Mouse (Mus musculus) T-helper 17 cell (primary cell): Measurements from ENCODE around the gene Zyx.

Source experiments
- in situ Hi-C, 2 experiments: fragments of 300-600 bp; cut with MboI, MseI; formaldehyde crosslinking; loops; 1 replicate in 1 of 2; 2 replicates in 1 of 2; pipeline ENCODE4 v1.15.1; 2025; ENCODE audit warnings: high pct_unique_total_duplicates in 2 of 2

Gene Zyx

DNA sequence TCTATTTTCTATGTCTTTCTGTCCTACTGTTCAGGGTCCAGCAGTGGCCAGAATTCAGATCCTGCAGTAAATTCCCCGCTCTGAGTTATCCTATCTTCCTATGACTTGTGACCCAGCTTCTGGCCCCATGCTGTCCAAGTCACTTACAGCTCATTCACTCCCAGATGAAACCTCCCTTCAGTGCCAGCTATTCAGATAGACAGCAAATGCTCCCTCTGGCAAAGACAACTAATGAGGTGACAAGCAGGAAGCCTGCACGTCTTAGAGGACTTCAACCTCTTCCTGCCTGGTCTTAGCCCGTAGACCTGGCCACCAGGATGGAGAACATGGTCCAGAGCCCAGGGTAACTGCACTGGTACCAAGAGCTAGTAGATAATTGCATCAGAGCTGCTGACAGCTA is 13.5 kb downstream of the Zyx start:
- in situ Hi-C loops = loop anchor here (10.0 to 25.0 kb wide), 2 partner anchors 652 to 1926 kb away; partner anchors contain the start of genes E330009J07Rik (in 1 of the 2) and Wee2 (in 1 of the 2)

DNA sequence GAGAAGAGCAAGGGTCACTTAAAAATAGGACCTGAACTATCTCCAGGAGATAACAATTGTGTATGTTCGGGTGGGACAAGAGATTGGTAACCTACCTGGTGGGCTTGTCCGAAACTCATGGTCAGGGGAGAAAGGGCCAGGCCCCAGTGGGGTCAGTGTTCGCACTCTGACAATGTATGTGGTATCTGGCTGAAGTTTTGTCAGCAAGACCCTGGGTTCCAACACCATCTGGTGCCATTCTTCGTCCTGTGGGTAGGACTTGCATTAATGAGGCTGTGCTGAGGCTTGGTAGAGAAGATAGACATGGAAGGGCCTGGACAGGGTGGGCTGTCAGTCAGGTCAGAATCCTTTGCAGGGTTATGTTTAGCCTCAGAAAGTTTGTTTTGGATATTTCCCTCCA is 14.6 kb downstream of the Zyx start:
- in situ Hi-C loops = loop anchor here (10.0 to 25.0 kb wide), 2 partner anchors 651 to 1927 kb away; partner anchors contain the start of genes E330009J07Rik (in 1 of the 2) and Wee2 (in 1 of the 2)

DNA sequence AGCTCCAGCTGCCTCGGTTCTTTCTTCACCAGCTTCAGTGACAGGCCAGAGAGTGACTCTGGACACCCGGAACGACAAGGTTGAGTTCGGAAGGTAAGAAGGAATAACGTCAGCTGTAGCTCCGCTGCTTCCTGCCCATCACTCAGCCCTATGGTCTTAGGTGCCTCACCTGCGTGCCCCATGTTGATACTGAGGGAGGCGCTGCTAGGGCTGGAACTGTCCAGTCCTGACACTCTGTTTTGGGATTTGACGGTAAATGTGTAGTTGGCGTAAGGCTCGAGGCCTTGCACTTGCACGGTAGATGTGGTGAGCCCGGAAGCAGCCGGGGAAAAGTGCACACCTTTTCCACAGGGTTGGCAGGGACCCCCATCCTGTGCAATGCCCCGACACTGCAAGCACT is 15.2 kb downstream of the Zyx start:
- in situ Hi-C loops = loop anchor here (10.0 to 25.0 kb wide), 2 partner anchors 650 to 1927 kb away; partner anchors contain the start of genes E330009J07Rik (in 1 of the 2) and Wee2 (in 1 of the 2)

DNA sequence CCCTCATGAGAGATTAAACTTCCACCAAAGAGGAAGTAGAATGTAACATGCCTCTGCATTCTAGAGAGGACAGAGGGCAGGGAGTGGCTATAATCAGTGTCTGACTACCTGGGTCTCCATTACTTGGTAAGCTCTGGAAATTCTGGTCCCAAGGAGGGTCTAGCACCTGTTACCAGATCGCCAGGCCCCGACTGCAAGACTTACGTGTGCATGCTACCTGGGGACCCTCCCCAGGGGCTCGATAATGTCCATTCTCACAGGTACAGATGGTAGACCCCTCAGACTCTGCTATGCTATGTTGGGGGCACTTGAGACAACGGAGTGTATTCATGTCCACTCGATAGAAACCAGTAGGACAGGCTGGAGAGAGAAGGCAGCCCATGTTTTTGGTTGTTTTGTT is 15.8 kb downstream of the Zyx start:
- in situ Hi-C loops = loop anchor here (10.0 to 25.0 kb wide), 2 partner anchors 650 to 1928 kb away; partner anchors contain the start of genes E330009J07Rik (in 1 of the 2) and Wee2 (in 1 of the 2)

- in situ Hi-C loops = loop anchor here (10.0 to 25.0 kb wide), 2 partner anchors 645 to 1933 kb away; partner anchors contain the start of genes E330009J07Rik (in 1 of the 2) and Wee2 (in 1 of the 2)
Observed at GRCm38 (mm10) chr6:42369870-42370269, 20.4 kb downstream of the Zyx start.

- in situ Hi-C loops = loop anchor here in 1 of 2 experiments (25.0 kb wide), 1 partner anchor 1933 kb away; the partner anchor contains the start of genes E330009J07Rik and Wee2
Observed at GRCm38 (mm10) chr6:42370630-42371363, 21.4 kb downstream of the Zyx start.

DNA sequence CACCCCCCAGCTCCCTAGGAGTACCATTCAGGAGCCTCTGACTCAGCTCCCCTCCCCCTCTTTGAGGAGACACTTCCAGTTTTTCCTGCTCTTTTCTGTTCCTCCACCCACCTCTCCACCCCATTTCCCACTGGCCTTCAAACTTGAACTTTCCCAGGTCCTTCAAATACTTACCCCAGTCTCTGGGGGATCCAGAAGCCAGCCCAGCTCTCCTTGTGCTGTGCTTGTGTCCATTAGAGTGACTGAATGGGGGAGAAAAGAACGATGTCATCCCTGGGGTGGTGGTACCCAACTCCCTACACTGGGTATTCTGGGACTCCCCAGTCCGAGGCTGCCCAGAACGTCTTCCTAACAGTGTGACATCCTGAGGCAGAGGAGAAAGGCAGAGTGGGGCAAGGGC is 22.6 kb downstream of the Zyx start:
- in situ Hi-C loops = loop anchor here in 1 of 2 experiments (25.0 kb wide), 1 partner anchor 1935 kb away; the partner anchor contains the start of genes E330009J07Rik and Wee2

DNA sequence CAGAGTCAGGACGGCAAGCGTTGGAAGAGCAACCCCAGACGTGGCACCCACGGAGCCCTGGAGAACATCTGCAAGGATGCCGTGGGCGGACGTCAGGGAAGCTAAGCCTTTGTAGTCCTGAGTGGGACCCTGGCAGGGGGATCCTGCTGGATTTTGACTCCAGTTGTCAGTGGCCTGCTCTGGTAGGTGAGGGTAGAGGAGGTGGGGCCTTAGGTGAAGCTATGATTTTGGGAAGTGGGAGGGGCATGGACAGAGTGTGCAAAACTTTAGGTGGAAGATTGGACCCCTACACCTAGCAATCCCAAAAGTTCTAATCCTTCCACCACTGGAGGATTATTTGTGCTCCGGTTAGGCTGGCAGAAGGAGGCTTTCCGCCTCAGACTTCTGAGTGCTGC is 23.0 kb downstream of the Zyx start:
- in situ Hi-C loops = loop anchor here in 1 of 2 experiments (25.0 kb wide), 1 partner anchor 1935 kb away; the partner anchor contains the start of genes E330009J07Rik and Wee2

- in situ Hi-C loops = loop anchor here in 1 of 2 experiments (25.0 kb wide), 1 partner anchor 1936 kb away; the partner anchor contains the start of genes E330009J07Rik and Wee2
Observed at GRCm38 (mm10) chr6:42372816-42373547, 23.6 kb downstream of the Zyx start, which contains the start of gene Epha1. Epha1 (minus strand) TSS chr6:42373268.

GRCm38 (mm10) chr6:42373669-42374430 is 24.4 kb downstream of the Zyx start:
- in situ Hi-C loops = loop anchor here in 1 of 2 experiments (25.0 kb wide), 1 partner anchor 1937 kb away; the partner anchor contains the start of genes E330009J07Rik and Wee2

DNA sequence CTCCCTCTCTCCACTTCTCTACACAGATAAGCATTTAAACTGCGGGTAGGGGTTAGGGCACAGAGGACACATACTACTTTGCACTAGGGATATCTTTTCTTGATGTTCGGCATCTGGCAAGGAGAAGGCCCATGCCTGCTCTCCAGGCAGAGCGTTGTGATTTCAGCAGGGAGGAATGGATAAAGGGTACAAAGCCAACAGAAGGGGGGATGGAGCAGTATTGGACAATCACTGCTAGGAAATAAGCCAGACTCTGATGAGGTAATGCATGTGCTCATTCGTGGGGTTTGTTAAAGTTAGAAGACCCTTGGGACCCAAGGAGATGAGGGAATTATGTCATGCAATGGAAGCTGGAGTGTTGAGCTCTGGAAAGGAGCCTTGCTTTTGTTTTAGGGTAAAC is 25.3 kb downstream of the Zyx start:
- in situ Hi-C loops = loop anchor here in 1 of 2 experiments (25.0 kb wide), 2 partner anchors 1487 to 1937 kb away; partner anchors contain the start of genes E330009J07Rik, Moxd2 and Wee2

DNA sequence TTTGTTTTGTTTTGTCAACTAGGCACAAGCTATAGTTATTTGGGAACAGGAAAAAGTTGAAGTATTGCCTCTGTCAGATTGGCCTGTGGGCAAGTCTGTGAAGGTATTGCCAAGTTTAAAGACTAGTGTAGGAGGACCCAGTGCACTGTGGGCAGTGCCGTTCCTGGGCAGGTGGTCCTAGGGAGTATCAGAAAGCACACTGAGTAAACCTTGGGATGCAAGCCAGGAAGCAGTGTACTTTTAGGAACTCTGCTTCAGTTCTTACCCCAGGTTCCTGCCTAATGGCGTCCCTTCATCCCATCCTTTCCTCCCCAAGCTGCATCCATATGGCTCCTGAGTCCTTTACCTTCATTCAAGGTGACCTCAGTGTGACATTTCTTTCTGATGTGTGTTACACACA is 25.7 kb downstream of the Zyx start:
- in situ Hi-C loops = loop anchor here in 1 of 2 experiments (25.0 kb wide), 1 partner anchor 1488 kb away; the partner anchor contains the start of gene Moxd2

- in situ Hi-C loops = loop anchor here in 1 of 2 experiments (25.0 kb wide), 1 partner anchor 1489 kb away; the partner anchor contains the start of gene Moxd2
Observed at GRCm38 (mm10) chr6:42376016-42376415, 26.6 kb downstream of the Zyx start.

DNA sequence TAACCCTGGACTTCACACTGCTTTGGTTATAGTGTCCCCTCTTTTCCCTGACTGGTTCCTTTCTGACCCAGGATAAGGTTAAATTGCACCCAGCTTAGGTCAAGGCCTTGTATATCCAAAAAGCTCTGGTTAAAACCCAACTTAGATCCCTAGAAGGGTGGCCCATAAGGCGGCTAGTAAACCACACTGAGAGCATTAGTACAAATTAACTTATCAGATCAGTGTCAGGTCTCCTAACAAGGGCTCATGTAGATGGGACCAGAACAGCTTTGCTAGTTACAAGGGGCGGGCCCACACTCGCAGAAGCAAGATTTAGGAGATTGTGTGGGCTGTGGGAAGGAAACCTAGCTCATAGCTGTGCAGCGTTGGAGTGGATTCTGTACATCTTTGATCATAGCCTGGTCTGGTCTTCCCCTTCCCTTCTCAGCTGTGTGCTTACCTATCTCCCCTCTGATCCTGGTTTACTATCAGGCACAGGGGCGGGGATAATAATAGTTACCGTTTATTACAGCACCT is 27.1 kb downstream of the Zyx start:
- in situ Hi-C loops = loop anchor here in 1 of 2 experiments (25.0 kb wide), 1 partner anchor 1489 kb away; the partner anchor contains the start of gene Moxd2

DNA sequence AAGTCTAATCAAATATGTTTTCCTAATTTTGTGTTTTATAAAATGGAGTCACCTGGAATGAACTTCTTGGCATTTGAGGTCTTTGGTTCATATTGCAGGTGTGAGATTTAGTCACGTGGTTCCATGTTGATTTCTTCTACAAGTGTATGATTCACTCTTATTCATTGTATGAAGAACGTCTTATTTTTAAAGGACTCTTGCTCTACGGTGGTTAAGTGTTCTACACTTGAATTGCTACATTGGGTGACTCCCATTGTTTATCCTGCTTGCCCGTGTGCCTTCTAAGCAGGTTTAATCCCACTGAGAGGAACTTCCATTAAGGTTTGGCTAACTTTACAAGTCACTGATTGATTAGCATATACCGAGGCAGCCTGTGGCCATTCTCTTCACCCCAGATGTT is 27.9 kb downstream of the Zyx start:
- in situ Hi-C loops = loop anchor here in 1 of 2 experiments (25.0 kb wide), 1 partner anchor 1490 kb away; the partner anchor contains the start of gene Moxd2

- in situ Hi-C loops = loop anchor here in 1 of 2 experiments (25.0 kb wide), 1 partner anchor 1492 kb away; the partner anchor contains the start of gene Moxd2
Observed at GRCm38 (mm10) chr6:42379551-42379950, 30.1 kb downstream of the Zyx start.

DNA sequence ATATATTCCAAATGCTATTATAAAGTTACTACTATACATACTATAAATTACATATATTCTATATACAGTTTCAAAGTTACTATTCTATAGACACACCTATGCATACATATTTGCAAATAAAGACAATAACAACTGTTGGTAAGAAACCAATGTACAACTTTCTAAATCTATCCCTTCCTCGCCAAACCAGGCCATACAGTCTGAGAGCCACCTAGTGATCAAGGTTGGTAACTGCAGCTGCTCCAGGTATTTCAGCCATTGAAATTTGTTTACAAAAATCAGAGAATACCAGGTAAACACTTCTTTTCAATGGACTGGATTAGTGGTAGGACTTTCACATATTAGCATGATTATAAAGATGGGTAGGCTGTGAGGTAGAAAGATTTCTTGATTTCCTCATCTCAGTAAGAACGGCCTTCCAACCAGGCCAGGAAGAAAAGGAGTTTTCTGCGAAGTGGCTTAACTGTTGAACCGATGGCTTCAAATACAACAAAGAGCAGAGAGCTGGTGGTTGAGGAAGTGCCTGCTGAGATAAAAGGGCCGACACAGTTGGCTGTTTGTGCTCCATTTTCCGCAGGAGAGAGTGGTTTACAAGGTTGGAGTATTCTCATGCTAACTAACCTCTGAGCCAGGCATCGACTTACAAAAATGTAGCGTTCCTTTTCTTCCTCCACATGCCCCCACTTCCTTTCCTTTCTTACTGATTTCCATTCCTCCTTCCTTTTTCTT is 31.1 kb downstream of the Zyx start:
- in situ Hi-C loops = loop anchor here in 1 of 2 experiments (5.0 to 25.0 kb wide), 2 partner anchors 38 to 1493 kb away; partner anchors contain the start of gene Moxd2

DNA sequence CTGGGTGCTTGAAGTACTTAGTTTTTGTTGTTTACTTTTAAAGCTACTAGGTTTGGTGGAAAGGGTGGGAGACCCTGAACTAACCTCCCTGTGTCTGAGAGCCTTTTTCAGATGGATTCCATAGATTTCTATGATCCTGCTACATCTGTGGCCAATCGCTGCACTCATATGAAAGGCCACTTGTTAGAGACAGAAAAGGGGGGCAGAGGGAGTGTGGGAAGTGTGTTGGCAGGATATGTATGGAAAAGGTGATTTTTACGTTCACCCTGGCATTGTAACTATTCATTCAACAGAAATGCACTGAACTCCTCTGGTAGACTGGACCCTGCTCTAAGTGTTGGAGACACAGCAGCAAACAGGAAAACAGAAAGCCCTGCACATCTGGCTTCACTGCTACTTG is 31.8 kb downstream of the Zyx start:
- in situ Hi-C loops = loop anchor here in 1 of 2 experiments (5.0 to 25.0 kb wide), 2 partner anchors 39 to 1494 kb away; partner anchors contain the start of gene Moxd2

DNA sequence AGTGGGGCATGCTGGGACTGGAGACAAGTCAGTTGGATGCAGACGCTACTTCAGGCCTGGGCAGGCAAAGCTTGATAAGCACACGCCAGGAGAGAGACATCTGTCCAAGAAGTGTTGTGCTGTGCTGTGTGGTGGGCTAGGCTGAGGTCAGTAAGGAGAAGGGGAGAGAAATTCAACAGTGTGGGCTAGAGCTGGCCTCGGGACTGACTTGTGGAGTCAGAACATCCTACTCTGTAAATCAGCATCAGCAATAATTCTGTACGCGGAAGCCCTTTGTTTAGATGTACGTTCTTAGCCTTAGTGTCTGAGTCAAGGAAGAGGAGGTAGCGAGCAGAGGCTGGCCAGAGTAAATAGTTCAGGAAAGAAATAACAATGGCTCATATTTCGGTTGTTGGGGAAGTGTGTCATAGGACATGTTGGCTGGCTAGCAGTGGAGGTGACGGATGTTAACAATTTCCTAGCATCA is 32.5 kb downstream of the Zyx start:
- in situ Hi-C loops = loop anchor here in 1 of 2 experiments (5.0 to 25.0 kb wide), 2 partner anchors 40 to 1495 kb away; partner anchors contain the start of gene Moxd2
